Mouse (Mus musculus): ENCODE results near the gene 1810043G02Rik.
"Not testable (repeated sequence)": the region's sequence is repeated elsewhere in the genome, so short reads cannot be mapped to it uniquely, and the experiment has no call there.

Gene 1810043G02Rik

DNA sequence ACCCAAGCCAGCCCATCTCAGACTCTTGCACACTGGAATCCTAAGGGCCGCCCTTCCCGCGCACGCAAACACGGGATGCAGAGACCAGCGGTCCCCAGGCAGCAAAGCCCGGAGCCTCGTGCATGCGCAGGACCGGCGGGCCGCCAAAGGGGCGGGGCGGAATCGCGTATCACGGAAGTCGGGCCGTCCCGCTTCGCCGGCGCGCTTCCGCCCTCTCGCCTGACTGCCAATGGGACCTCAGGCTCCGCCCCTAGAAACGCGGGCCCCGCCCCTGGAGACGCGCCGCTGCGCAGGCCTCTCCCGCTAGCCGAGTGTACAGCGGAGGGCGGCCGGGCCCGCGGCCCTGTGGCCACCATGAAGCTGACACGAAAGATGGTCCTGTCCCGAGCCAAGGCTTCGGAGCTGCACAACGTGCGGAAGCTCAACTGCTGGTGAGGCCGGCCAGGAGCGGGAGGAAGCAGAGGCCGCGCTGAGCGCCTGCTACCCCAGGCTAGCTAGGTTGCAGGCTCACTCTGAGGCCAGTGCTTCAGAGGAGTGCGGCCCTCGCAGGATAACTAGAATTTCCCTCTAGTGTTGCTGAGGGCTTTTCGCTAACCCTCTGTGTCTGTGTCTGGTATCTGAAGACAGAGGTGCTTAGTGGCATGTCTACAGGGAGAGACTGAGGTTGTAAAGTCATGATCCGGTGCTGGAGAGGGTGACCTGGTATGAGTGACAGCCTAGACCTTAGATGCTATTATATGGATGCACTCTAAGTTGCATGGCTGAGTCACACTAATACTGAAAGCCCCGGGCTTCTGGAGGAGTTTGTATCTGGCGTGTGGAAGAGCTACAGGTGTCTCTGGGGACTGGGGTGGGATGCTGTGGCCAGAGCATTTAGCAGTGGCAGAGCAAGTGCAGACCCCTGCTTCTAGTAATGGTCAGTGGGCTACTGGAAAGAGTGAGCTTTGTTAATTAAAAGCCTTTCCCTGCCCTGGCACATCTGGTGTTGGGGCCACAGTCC lies at the start of gene 1810043G02Rik:
Gene 1810043G02Rik, plus strand, starts transcription at position 174 of the 1,000 bp plus-strand sequence.
- DNase-seq = peak; percentile 100

DNA sequence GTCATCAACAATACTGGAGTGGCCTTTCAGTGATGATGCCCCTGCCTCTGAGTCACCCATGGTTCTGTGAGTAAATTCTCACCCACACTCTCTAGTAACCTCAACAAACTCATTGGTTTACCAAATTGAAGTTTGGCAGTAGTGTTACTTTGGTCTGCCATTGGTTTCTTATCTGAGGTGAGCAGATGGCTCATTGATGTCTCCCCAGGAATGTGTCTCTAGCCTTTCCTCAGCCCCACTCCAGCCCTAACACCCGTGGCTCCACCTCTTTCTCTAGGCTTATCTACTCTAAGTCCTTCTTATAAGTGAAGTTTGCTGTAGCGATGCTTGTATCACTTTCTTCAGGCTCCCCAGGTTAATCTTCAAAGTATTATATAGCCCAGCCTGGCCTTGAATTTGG lies 38.6 kb upstream of the 1810043G02Rik start:
- DNase-seq = no peak

DNA sequence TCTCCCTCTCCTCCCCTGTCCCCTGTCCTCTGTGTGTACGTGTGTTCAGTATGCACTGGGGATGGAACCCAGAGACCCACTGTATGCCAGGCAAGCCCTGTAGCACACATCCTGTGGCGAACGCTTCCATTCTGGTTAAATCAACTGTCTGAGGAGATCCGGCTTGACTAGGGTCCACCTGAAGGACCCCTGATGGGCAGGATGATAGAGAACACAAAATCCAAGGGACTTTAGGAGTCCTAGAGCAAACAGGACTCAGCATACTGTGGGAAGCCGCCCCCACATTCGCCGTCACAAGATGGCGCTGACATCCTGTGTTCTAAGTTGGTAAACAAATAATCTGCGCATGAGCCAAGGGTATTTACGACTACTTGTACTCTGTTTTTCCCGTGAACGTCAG lies 27.9 kb upstream of the 1810043G02Rik start:
- not testable (repeated sequence) for DNase-seq

DNA sequence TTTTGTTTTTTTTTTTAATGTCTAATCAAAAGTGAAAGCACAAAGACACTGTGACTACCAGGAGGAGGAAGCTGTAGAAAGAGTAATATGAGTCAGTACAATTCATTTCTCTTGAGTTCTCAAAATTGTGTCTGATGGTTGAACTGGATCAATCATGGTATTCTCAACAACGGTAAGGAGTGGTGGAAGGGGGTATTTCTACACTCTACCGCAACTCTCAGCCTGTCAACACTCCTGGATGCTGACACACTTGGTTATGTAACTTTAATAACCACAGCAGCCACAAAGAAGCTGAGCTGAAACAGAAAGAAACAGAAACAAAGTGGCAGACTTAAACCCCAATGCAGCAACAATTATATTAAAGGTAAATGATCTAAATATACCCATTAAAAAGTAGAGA lies 15.6 kb upstream of the 1810043G02Rik start:
- DNase-seq = no peak

DNA sequence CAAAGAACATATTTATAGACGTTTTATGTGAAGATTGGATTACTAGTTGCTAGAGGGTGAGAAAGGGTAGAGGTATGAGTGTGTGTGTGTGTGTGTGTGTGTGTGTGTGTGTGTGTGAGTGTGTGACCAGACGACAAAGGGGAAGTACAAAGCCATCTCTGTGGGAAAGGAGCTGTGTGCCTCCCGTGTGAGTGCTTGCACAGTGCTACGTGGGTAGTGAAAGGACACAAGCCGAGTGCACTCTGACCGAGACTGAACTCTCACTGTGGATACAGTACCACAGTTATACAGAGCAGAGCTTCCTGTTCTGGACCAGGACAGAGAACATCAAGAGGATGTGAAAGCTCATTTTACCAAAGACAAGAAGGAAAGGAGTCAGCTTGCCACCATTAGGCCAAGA lies 14.4 kb upstream of the 1810043G02Rik start:
- no peak for DNase-seq

DNA sequence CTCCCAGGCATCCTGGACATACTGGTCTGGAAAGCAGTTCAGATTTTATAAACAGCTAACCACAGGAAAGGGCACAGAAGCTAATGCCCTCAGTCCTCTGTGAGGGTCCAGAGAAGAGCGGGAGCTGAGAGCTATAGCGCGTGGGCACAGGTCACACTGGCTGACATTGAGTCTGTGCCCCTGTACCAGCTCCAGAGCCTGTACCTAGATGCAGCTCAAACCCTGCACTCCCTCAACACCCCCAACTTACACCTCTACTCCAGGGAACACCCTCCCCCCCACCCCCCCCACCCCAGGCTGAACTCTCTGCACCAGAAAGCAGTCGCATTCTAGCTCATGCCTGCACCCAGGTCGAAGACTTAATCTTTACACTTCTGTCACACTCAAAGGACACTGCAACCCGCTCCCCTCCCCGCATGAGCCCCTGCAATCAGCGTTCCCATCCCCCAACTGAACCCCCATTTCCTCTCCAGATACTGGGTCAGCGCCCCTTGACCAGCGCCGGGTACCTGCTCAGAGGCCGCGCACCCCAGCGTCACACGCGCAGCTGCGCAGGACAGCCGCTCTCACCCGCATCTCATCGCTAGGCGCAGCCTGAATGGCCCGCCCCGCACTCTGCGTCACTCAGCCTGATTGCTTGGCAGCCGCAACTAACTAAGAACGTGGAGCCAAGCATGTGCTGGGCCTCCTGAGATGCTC lies 8.9 kb upstream of the 1810043G02Rik start:
- peak; percentile 69 for DNase-seq

DNA sequence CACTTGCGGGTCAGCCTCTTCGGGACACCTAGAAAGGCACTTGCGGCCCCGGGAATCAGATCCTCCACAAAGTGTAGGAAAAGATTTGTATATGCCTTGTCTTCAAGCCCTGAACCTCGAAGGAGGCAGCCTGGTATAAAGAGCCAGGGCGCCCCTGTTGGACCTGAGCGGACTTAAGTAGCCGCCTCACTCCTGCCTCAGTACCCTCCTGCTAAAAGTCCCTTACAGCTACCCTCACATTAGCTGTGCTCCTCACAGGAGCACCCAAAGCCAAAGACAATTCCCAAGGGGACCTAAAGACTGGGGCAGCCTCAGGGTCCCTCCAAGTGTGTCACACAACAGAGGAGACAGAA lies 8.4 kb upstream of the 1810043G02Rik start:
- no peak for DNase-seq

DNA sequence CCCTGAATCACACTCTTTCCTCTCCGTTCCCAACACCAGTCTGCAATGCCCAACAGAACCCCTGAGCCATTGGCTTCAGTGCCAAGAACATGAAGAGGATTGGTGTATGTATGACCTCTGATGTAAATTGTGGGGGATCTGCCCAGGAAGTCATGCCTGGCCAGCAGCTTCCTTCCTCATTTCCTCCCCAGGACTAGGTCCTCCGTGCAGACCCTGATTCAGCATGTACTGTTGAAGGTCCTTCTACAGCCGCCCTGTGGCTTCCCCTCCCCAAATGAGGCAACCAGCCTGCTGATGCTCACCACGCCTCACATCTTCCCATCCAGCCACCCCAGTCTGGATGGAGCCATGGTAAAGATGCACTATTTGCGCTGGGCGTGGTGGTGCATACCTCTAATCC lies 7.8 kb upstream of the 1810043G02Rik start, which contains the start of gene Trpm2:
Gene Trpm2, minus strand, starts transcription at position 83 of the 400 bp plus-strand sequence.
- DNase-seq = no peak

DNA sequence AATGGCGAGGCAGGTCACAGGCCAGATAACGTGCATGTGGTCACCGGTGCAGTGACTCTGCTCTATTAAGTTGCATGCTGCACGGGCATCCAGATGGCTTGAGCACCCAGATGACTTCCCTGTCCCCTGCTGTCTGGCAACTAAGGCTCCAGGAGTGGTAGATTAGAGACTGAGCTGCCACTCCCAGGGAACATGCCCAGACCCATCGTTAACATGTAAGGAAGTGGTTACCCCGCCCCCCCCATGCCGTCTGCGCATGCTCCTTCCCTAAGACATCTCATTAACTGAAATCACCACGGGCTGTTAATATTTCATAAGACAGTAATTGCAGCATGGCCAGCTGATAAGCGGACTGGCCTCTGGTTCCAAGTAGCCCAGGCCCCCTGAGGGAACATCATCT lies 7.1 kb upstream of the 1810043G02Rik start:
- no peak for DNase-seq

DNA sequence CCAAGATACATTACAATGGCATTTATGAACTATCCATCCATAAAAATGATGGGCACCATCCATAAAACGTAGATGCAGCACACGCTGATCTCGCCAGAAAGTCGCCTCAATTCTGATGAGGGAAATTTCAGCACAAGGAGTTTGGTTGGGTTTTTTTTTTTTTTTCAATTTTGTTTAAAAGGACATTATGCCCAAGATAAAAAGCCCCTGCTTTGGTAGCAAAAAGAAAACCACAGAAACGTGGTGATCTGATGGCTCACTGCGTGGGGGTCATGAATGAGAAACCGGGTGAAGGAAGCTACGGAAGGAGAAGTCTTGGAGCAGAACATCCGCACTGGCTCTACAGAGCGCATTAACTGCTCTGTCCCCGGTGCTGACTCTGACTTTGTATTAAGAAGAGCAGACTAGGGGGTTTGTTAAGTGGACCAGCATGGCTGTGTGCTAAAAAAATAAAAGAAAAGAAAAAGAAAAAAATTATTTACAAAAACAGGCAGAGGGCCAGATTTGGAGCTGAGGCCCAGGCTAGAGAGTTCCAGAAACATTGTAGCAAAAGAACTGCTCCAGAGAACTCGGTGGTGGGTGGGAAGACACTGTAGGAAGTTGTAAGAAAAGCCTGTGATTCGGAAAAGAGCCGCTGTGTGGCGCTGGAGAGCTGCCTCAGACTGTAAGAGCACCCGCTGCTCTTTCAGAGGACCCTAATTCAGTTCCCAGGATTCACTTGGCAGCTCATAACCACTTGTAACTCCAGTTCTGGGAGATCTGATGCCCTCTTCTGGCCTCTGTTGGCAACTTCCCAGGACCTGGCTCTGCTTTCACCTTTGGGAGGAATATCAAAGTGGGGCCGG lies 6.4 kb upstream of the 1810043G02Rik start:
- DNase-seq = no peak

DNA sequence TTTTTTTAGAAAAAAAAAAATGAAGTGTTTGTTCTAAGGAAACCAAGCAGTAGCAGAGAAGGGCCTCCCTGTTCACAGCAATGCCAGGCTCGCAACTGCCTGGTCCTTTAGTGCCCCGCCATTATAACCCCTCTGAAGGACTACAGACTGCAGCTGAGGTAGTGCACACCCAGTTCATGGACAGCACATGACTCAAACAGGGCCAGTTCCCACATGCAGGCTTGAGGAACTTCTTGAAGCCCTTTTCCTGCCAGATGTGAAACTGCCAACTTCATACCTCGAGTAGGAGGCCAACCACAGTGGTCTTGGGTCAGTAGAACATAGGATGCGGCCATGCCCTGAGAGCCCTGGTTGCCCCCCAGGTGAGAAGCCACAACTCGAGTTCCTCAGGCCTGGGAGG lies 4.0 kb upstream of the 1810043G02Rik start:
- no peak for DNase-seq

DNA sequence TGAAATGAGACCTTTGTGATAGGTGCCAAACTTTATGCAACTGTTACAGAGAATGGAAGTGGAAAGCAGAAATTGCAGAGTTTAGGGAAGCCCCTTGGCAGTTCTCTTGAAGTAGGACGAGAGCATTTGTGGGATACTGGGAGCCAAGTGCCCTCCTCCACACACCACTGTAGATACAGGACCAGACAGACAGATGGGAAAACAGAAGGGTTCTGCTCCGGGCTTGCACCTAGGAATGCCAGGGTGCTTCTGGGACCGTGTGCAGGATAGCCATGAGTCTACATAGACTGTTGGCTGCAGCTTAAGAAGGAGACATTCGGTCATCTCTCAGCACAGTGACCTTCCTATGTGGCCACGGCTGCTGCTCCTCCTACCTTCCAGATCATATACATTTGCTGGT lies 3.5 kb upstream of the 1810043G02Rik start:
- no peak for DNase-seq

DNA sequence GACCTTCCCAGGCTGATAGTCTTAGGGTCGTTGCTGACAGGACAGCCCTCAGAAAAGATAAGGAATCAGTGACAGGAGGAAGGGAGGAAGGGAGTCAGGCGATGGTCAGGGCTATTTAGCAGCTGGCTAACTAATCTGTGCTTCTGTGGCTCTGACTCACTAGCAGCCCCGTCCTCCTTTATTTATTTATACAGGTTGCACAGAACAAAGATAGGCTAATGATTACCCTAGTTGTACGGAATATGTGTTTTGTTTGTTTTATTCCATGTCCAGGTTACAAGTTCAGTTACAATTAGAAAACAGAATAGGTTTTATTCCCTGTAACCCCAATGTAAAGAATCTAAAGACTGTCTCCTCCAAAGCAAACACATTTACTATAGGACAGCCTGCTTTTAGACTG lies 2.7 kb upstream of the 1810043G02Rik start:
- no peak for DNase-seq

DNA sequence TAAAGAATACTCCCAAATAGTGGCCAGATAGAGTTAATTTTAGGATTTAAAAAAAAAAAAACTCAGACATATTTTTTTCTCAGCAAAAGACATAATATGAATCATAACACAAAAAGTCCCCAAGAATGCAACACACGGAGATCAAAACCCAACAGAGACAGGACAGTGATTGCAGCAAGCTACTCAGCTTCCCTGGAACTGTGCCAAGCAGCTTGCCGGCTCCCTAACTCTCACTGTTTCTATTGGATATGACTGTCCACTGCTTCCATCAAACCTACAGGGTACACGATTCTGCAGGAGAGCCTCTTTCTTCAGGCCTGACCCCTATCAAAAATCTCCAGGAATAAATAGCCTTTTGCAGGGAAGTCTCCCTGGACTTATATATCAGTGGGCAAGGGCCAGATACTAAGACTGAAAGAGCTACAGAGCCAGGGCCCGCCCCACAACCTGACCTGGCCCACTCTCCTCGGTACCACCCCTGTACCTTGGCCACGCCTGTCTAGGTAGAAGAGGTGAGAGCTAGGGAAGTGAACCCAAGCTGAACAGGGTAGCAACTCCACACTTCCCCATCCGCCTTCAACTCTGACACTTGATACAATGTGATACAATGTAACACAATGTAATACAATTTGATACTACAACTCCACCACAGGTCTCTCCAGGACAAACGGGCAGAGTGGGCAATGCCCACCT lies 1.7 kb upstream of the 1810043G02Rik start:
- DNase-seq = no peak

DNA sequence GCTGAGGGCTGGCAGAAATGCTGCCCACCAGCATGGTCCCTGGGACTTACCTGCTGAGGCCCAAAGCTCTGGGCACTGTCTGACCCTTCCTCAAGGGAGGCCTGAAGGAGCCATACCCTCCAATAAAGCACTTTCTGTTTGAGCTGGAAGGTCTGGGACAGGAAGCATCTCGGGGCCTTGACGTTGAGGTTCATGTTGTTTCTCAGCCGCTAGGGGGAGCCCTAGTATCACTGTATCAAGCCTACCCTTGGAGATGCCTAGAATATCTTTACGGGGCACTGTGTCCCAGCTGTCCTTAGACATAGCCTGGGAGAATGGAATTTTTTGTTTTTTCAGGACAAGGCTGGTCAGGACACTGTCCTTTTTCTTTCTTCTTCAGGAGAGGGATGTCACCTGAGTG lies 6.3 kb downstream of the 1810043G02Rik start:
- DNase-seq = peak; percentile 76

DNA sequence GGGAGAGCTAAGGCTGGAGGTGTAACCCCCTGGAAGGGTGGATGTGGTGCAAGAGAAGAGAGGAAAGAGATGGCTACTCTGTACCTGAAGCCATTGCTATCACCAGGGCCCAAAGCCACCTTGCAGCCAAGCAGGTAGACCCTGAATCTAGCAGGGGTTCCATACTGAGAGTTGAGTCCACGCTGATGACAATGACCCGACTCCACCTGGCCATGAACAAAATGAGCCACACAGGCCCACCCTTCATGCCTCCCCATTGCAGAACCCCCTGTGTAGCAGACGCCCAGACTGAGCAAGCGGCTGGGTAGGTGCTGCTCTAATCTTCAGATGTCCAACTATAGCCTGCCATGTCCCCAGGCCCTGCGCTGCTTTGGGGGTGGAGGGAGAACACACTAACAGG lies 7.5 kb downstream of the 1810043G02Rik start:
- no peak for DNase-seq

DNA sequence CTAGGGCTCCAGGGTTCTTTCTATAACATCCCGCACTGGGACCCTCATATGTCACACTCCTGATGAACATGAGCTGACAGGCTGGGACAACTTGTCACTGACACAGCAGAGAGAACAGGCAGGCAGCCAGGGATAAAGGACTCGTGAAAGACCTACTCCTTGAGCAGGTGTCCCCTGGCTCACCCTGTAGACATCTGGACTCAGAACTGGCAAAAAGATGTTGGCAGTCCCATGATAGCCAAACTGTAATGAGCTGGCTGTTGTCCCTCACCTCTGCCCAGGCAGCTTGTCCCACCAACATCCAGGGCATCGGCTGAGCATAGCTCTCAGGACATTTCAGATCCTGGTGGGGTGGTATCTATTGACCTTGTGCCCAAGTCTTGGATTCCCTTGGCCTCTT lies 17.3 kb downstream of the 1810043G02Rik start:
- no peak for DNase-seq

DNA sequence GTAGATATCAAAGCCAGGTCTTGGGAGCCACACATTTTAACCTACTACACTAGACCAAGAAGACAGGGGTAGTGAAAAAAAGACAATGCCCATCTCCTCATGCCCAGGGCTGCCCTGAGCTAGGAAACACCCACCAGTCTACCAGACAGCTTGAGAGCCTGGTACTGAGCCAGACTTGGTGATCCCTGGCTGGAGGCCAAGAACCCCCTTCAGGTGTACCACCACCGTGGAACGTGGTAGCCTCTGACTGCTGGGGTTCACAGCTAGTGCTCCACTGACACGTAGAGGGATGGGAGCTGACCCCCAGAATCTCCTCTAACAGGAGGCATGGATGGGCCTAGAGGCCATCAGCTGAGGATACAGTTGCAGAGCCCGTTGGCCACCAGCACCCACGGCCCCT lies 21.9 kb downstream of the 1810043G02Rik start:
- DNase-seq = no peak

DNA sequence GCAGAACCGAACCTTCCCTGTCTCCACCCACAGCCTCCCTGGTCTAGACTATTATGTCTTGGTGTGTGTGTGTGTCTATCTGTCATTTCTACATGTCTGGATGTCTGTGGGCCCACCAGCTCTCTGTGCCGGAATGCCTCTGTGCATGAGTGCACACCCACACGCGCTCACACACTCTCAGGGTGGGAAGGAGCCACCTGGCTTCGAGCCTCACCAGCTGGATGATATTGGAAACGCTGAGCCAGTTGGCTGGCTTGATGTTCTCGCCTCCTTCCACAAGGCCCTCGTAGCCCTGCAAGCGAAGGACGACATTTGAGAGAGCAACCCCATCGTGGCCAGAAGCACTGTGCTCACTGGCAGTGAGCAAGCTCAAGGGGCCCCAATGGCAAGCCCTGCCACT lies 23.5 kb downstream of the 1810043G02Rik start:
- no peak for DNase-seq

DNA sequence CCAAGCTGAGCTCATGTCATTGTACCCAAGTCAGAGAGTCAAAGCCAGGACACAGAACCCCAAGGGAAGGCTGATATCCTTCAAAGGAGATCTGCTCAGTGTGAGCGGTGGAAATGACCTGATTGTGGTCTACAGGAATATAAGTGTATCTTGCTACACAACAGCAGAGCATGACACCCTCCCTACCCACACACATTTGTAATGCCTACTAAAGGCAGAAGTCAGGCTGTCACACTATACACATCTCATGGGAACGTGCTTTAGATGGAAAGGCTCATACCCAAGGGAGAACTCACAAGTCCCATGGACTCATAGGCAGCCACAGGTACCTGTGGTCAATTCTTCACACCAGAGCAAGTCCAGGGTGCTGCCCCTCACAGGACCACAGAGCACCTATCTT lies 24.0 kb downstream of the 1810043G02Rik start:
- DNase-seq = no peak

DNA sequence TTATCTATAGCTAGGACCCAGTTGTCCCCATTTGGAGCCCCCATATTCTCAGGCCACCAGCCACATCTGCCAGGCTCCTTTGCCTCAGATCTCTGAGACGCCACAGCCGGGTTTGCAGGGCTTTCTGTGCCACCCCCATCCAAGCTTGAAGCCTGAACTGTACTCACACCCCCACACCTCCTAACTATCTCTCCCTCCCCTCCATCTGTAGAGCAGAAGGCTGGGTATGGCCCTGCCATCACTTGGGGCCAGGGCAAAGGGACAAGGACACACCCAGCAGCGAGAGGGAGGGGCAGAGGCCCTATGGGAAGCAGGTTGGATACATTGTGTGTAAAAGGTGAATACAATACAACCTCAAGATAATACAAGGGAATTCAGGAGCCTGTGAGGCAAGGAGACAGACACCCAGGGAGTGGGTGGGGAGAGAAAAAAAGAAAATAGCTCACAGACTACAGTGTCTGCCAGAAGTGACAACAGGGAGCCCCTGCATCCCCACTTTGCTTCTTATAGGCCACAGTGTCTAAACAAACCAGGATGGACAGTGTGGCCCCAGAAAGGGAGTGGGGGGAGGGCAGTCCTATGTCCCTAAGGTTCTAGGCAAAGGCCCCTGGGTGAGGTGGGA lies 26.3 kb downstream of the 1810043G02Rik start:
- DNase-seq = no peak

Data from cerebellum, adult 8-10 months (tissue).